Mouse (Mus musculus) CH12.LX (cell line): ENCODE measurements at regions not wholly inside any gene's neighbourhood (a gene's known extent, or its start where the extent isn't known, plus 50 kb on each side); places are given as distances from the start of the nearest gene placed in this dataset.

Source experiments
- DNase-seq: peaks from one replicate; pipeline ENCODE4 v3.0.0-alpha.2; 2013; ENCODE audit errors: extremely low read depth
- H3K27ac ChIP-seq: 2 replicates; pipeline ENCODE4 v1.5.1; 2012; ENCODE audit warnings: low read depth, mild to moderate bottlenecking, control low read depth, moderate library complexity; ENCODE audit not compliant: insufficient read depth
- H3K27me3 ChIP-seq: replicated peaks from 2 replicates; pipeline ENCODE3; 2012; ENCODE audit warnings: inconsistent platforms
- H3K36me3 ChIP-seq, 2 experiments: replicated peaks in 1 of 2; 2 replicates each; pipeline versions ENCODE3 to v1.6.1; 2012; ENCODE audit warnings: inconsistent platforms in 1 of 2, low read length in 1 of 2, mild to moderate bottlenecking in 1 of 2, mixed read lengths in 1 of 2, moderate library complexity in 1 of 2; ENCODE audit not compliant: control insufficient read depth in 1 of 2, insufficient read depth in 1 of 2
- H3K4me1 ChIP-seq, 2 experiments: 2 replicates each; pipeline ENCODE4 v1.6.1; 2012; ENCODE audit warnings: inconsistent platforms in 1 of 2, moderate library complexity in 1 of 2; ENCODE audit not compliant: insufficient read depth in 2 of 2, control insufficient read depth in 1 of 2
- H3K4me2 ChIP-seq: 2 replicates; pipeline ENCODE4 v1.6.1; 2012; ENCODE audit warnings: low read depth, mild to moderate bottlenecking, control low read depth; ENCODE audit not compliant: poor library complexity, insufficient read depth, severe bottlenecking
- H3K4me3 ChIP-seq, 3 experiments: fragments of 150-350 bp in 1 of 3; sonication (generic) in 1 of 3; replicated peaks in 1 of 3; 2 replicates each; pipeline versions ENCODE3 to v1.5.1; 2011 to 2012; ENCODE audit warnings: low read depth in 2 of 3, low read length in 2 of 3, mild to moderate bottlenecking in 2 of 3, moderate library complexity in 2 of 3, control low read depth in 1 of 3, improper control_type of control experiment in 1 of 3, inconsistent platforms in 1 of 3, mixed read lengths in 1 of 3; ENCODE audit not compliant: poor library complexity in 1 of 3
- H3K79me2 ChIP-seq: replicated peaks from 2 replicates; pipeline ENCODE4 v1.6.1; 2012; ENCODE audit warnings: mild to moderate bottlenecking, moderate library complexity; ENCODE audit not compliant: control insufficient read depth, poor library complexity, insufficient read depth, severe bottlenecking; ENCODE audit errors: extremely low read depth
- H3K9ac ChIP-seq: 2 replicates; pipeline ENCODE4 v1.6.1; 2012; ENCODE audit warnings: low read depth, mild to moderate bottlenecking, control low read depth, moderate library complexity; ENCODE audit not compliant: insufficient read depth
- H3K9me3 ChIP-seq: replicated peaks from 2 replicates; pipeline ENCODE3; 2012; ENCODE audit warnings: low read length, inconsistent platforms, mixed read lengths
- BHLHE40 ChIP-seq: IDR thresholded peaks from 2 replicates; pipeline ENCODE4 v1.6.1; 2011; ENCODE audit warnings: mild to moderate bottlenecking, low read depth, low read length, improper control_type of control experiment
- CHD1 ChIP-seq: IDR thresholded peaks from 2 replicates; pipeline ENCODE4 v1.6.1; 2012; ENCODE audit warnings: low read depth, low read length, improper control_type of control experiment, inconsistent platforms
- CHD2 ChIP-seq: IDR thresholded peaks from 2 replicates; pipeline ENCODE4 v1.6.1; 2011; ENCODE audit warnings: low read length, improper control_type of control experiment
- CTCF ChIP-seq, 2 experiments: IDR thresholded peaks in 1 of 2; conservative IDR thresholded peaks in 1 of 2; 2 replicates each; pipeline ENCODE4 v1.5.1; 2011 to 2012; ENCODE audit warnings: low read depth in 2 of 2, low read length in 2 of 2, improper control_type of control experiment in 1 of 2, inconsistent platforms in 1 of 2, mild to moderate bottlenecking in 1 of 2, moderate library complexity in 1 of 2
- E2F4 ChIP-seq: IDR thresholded peaks from 2 replicates; pipeline ENCODE4 v1.6.1; 2011; ENCODE audit warnings: low read depth, low read length, improper control_type of control experiment; ENCODE audit not compliant: insufficient replicate concordance
- ELF1 ChIP-seq: IDR thresholded peaks from 2 replicates; pipeline ENCODE4 v1.6.1; 2014; ENCODE audit warnings: low read depth, mild to moderate bottlenecking, inconsistent platforms, low read length, improper control_type of control experiment
- ETS1 ChIP-seq: conservative IDR thresholded peaks from 2 replicates; pipeline ENCODE4 v1.6.1; 2012; ENCODE audit warnings: low read depth, mild to moderate bottlenecking, inconsistent platforms, low read length, improper control_type of control experiment, moderate library complexity
- GABPA ChIP-seq: IDR thresholded peaks from 2 replicates; pipeline ENCODE4 v1.6.1; 2012; ENCODE audit warnings: low read depth, low read length, improper control_type of control experiment, inconsistent platforms; ENCODE audit not compliant: insufficient replicate concordance
- HCFC1 ChIP-seq: IDR thresholded peaks from 2 replicates; pipeline ENCODE4 v1.6.1; 2012; ENCODE audit warnings: low read depth, mild to moderate bottlenecking, inconsistent platforms, low read length, improper control_type of control experiment
- IRF4 ChIP-seq: IDR thresholded peaks from 2 replicates; pipeline ENCODE4 v1.6.1; 2014; ENCODE audit warnings: low read depth, mild to moderate bottlenecking, inconsistent platforms, low read length, improper control_type of control experiment
- KAT2A ChIP-seq: IDR thresholded peaks from 2 replicates; pipeline ENCODE4 v1.6.1; 2012; ENCODE audit warnings: low read length, improper control_type of control experiment, inconsistent platforms; ENCODE audit not compliant: insufficient replicate concordance
- MEF2A ChIP-seq: IDR thresholded peaks from 2 replicates; pipeline ENCODE4 v1.6.1; 2014; ENCODE audit warnings: low read depth, mild to moderate bottlenecking, inconsistent platforms, low read length, improper control_type of control experiment, borderline replicate concordance
- MXI1 ChIP-seq: IDR thresholded peaks from 2 replicates; pipeline ENCODE4 v1.6.1; 2011; ENCODE audit warnings: mild to moderate bottlenecking, low read depth, low read length, improper control_type of control experiment
- NELFE ChIP-seq: IDR thresholded peaks from 2 replicates; pipeline ENCODE4 v1.6.1; 2011; ENCODE audit warnings: low read depth, low read length, improper control_type of control experiment
- NRF1 ChIP-seq: IDR thresholded peaks from 2 replicates; pipeline ENCODE4 v1.6.1; 2014; ENCODE audit warnings: low read depth, mild to moderate bottlenecking, inconsistent platforms, low read length, improper control_type of control experiment, moderate library complexity
- POLR2AphosphoS2 ChIP-seq: IDR thresholded peaks from 2 replicates; pipeline ENCODE4 v1.6.1; 2011; ENCODE audit warnings: low read depth, low read length, improper control_type of control experiment
- RAD21 ChIP-seq: IDR thresholded peaks from 2 replicates; pipeline ENCODE4 v1.6.1; 2011; ENCODE audit warnings: low read depth, mild to moderate bottlenecking, low read length, improper control_type of control experiment, moderate library complexity
- RCOR1 ChIP-seq: conservative IDR thresholded peaks from 2 replicates; pipeline ENCODE4 v1.6.1; 2012; ENCODE audit warnings: low read depth, mild to moderate bottlenecking, inconsistent platforms, low read length, improper control_type of control experiment
- SIN3A ChIP-seq: IDR thresholded peaks from 2 replicates; pipeline ENCODE4 v1.6.1; 2012; ENCODE audit warnings: low read length, improper control_type of control experiment, inconsistent platforms
- TBP ChIP-seq: conservative IDR thresholded peaks from 2 replicates; pipeline ENCODE4 v1.6.1; 2011; ENCODE audit warnings: low read depth, low read length, improper control_type of control experiment
- TCF12 ChIP-seq: IDR thresholded peaks from 2 replicates; pipeline ENCODE4 v1.6.1; 2014; ENCODE audit warnings: low read depth, mild to moderate bottlenecking, inconsistent platforms, low read length, improper control_type of control experiment
- UBTF ChIP-seq: IDR thresholded peaks from 2 replicates; pipeline ENCODE4 v1.6.1; 2012; ENCODE audit warnings: low read depth, mild to moderate bottlenecking, inconsistent platforms, low read length, improper control_type of control experiment, moderate library complexity
- USF1 ChIP-seq: IDR thresholded peaks from 2 replicates; pipeline ENCODE4 v1.6.1; 2014; ENCODE audit warnings: low read depth, mild to moderate bottlenecking, inconsistent platforms, low read length, improper control_type of control experiment
- USF2 ChIP-seq: conservative IDR thresholded peaks from 2 replicates; pipeline ENCODE4 v1.6.1; 2011; ENCODE audit warnings: low read depth, low read length, improper control_type of control experiment
- ZC3H11A ChIP-seq: IDR thresholded peaks from 2 replicates; pipeline ENCODE4 v1.6.1; 2012; ENCODE audit warnings: low read depth, mild to moderate bottlenecking, inconsistent platforms, low read length, improper control_type of control experiment
- ZKSCAN1 ChIP-seq: IDR thresholded peaks from 2 replicates; pipeline ENCODE4 v1.6.1; 2012; ENCODE audit warnings: low read depth, inconsistent platforms, low read length, improper control_type of control experiment, borderline replicate concordance
- ZNF384 ChIP-seq: IDR thresholded peaks from 2 replicates; pipeline ENCODE4 v1.6.1; 2012; ENCODE audit warnings: low read depth, low read length, improper control_type of control experiment, inconsistent platforms
- dilution Hi-C: fragments of 300-500 bp; cut with MboI; formaldehyde crosslinking; loops from 2 replicates; pipeline ENCODE4 v1.14.3; 2020; ENCODE audit warnings: low sequenced_read_pairs; ENCODE audit not compliant: extremely low pct_unique_long_range_greater_than_20kb, extremely low pct_ligation_motif_present
- in situ Hi-C: fragments of 300-500 bp; cut with MboI; formaldehyde crosslinking; loops from 3 replicates; pipeline ENCODE4 v1.14.3; 2019; ENCODE audit warnings: low sequenced_read_pairs, low pct_ligation_motif_present, low pct_unique_long_range_greater_than_20kb, mixed read lengths

- H3K27me3 ChIP-seq, result no peaks in the 10 kb centered on the region
- no peaks in the 10 kb centered on the region for H3K36me3 ChIP-seq
- no peak for DNase-seq
- H3K79me2 ChIP-seq, result no peaks in the 10 kb centered on the region
- TF ChIP-seq KAT2A (no peak), MXI1 (no peak), USF1 (no peak), TBP (no peak), ZC3H11A (no peak), MEF2A (no peak), UBTF (no peak), RAD21 (no peak), BHLHE40 (no peak), NELFE (no peak), USF2 (no peak), IRF4 (no peak), RCOR1 (no peak), SIN3A (no peak), GABPA (no peak), ELF1 (no peak), CTCF (conservative IDR thresholded peaks at IDR 0.05 in 1 of 2, IDR thresholded peaks at IDR 0.05 in 1 of 2; ENCODE audit: low read depth in 2 of 2, low read length in 2 of 2) (no peak), CHD2 (no peak), POLR2AphosphoS2 (no peak)
- no peak overlapping the region for H3K4me3 ChIP-seq
- peaks cover 55% of the 10 kb centered on the region for H3K9me3 ChIP-seq
- H3K27ac ChIP-seq, result no peak overlapping the region
- no peak overlapping the region for H3K9ac ChIP-seq
- dilution Hi-C loops (no loop called here), in situ Hi-C loops (no loop called here)
- no peaks in the 10 kb centered on the region for H3K4me1 ChIP-seq
- no peak overlapping the region for H3K4me2 ChIP-seq
Observed at GRCm38 (mm10) chr6:61074700-61075099, 105.4 kb upstream of the Ccser1 start.

GRCm38 (mm10) chr6:61078559-61078958, 101.6 kb upstream of the Ccser1 start:
- no peak for TF ChIP-seq KAT2A
- no peak for TF ChIP-seq ZKSCAN1
- no peak for TF ChIP-seq POLR2AphosphoS2
- TF ChIP-seq MEF2A, result no peak
- no peak for TF ChIP-seq ETS1
- no peak for TF ChIP-seq UBTF
- TF ChIP-seq SIN3A, result no peak
- TF ChIP-seq CHD1, result no peak
- no peak for TF ChIP-seq NRF1
- TF ChIP-seq HCFC1, result no peak
- TF ChIP-seq CHD2, result no peak
- no peak for TF ChIP-seq USF2
- no peak for TF ChIP-seq ZNF384
- no peak for TF ChIP-seq CTCF (conservative IDR thresholded peaks at IDR 0.05 in 1 of 2, IDR thresholded peaks at IDR 0.05 in 1 of 2; ENCODE audit: low read depth in 2 of 2, low read length in 2 of 2)
- TF ChIP-seq ELF1, result no peak
- TF ChIP-seq RCOR1, result no peak
- no peak for TF ChIP-seq E2F4
- TF ChIP-seq TBP, result no peak
- TF ChIP-seq BHLHE40, result no peak
- no peak for TF ChIP-seq TCF12
- H3K4me2 ChIP-seq, result no peak overlapping the region
- no peak overlapping the region for H3K27ac ChIP-seq
- H3K9me3 ChIP-seq, result peaks cover 71% of the 10 kb centered on the region
- DNase-seq, result no peak
- in situ Hi-C loops (no loop called here), dilution Hi-C loops (no loop called here)
- H3K4me3 ChIP-seq, result no peak overlapping the region
- H3K36me3 ChIP-seq, result no peaks in the 10 kb centered on the region
- H3K79me2 ChIP-seq, result no peaks in the 10 kb centered on the region
- H3K9ac ChIP-seq, result no peak overlapping the region
- H3K27me3 ChIP-seq, result no peaks in the 10 kb centered on the region
- H3K4me1 ChIP-seq, result no peaks in the 10 kb centered on the region
